Mouse (Mus musculus): Measurements from ENCODE around the gene Spaar.
"Not testable (repeated sequence)": the region's sequence is repeated elsewhere in the genome, so short reads cannot be mapped to it uniquely, and the experiment has no call there.

Gene Spaar

GRCm38 (mm10) chr4:43769374-43769773 lies 39.5 kb downstream of the Spaar start:
- in situ Hi-C loops (cut with MboI; ENCODE audit: unreplicated experiment in 2 of 2) = no loop called here

- in situ Hi-C loops (cut with MboI; ENCODE audit: unreplicated experiment in 2 of 2) = no loop called here
These were observed 41.1 kb downstream of the Spaar start, which contains the start of gene Olfr159 for GRCm38 (mm10) chr4:43770909-43771308. Gene Olfr159 (minus strand): TSS chr4:43771009.

GRCm38 (mm10) chr4:43771626-43772025 lies 41.8 kb downstream of the Spaar start:
- in situ Hi-C loops (cut with MboI; ENCODE audit: unreplicated experiment in 2 of 2) = no loop called here

- in situ Hi-C loops (cut with MboI; ENCODE audit: unreplicated experiment in 2 of 2) = no loop called here
These were observed 42.5 kb downstream of the Spaar start for GRCm38 (mm10) chr4:43772304-43772703.

- in situ Hi-C loops (cut with MboI; ENCODE audit: unreplicated experiment in 2 of 2) = no loop called here
These were observed 65.5 kb downstream of the Spaar start for GRCm38 (mm10) chr4:43795296-43795695.

- in situ Hi-C loops (cut with MboI; ENCODE audit: unreplicated experiment in 2 of 2) = not testable (repeated sequence)
These were observed 66.0 kb downstream of the Spaar start for GRCm38 (mm10) chr4:43795844-43796243.

GRCm38 (mm10) chr4:43798936-43799335 lies 69.1 kb downstream of the Spaar start:
- in situ Hi-C loops (cut with MboI; ENCODE audit: unreplicated experiment in 2 of 2) = no loop called here
